Mouse (Mus musculus) liver, embryonic 16.5 days (tissue): ENCODE results near the gene Rin2. TPM values are rescaled to one million over a fixed set of nuclear protein-coding genes. Genes with fewer than 3 reads are reported as not detected.

Experiments
- ATAC-seq: fragments of 200-750 bp; cut with Nextera tagmentation; 2 replicates; pipeline ENCODE4 v1.8.0; 2017; ENCODE audit warnings: low read depth, mild to moderate bottlenecking, moderate number of reproducible peaks, moderate library complexity
- H3K27ac ChIP-seq: fragments of 300-500 bp; sonication (generic); 2 replicates; pipeline ENCODE4 v1.5.1; 2014; ENCODE audit warnings: mild to moderate bottlenecking, low read length
- H3K27me3 ChIP-seq: fragments of 300-500 bp; sonication (generic); 2 replicates; pipeline ENCODE4 v1.6.1; 2014; ENCODE audit warnings: low read depth, low read length, mixed read lengths; ENCODE audit not compliant: control insufficient read depth, insufficient read depth
- H3K36me3 ChIP-seq: fragments of 300-500 bp; sonication (generic); 2 replicates; pipeline ENCODE4 v1.6.1; 2014; ENCODE audit warnings: mild to moderate bottlenecking; ENCODE audit not compliant: control insufficient read depth, insufficient read depth
- H3K4me1 ChIP-seq: fragments of 300-500 bp; sonication (generic); 2 replicates; pipeline ENCODE4 v1.6.1; 2014; ENCODE audit warnings: low read depth, low read length, mixed read lengths; ENCODE audit not compliant: control insufficient read depth
- H3K4me2 ChIP-seq: fragments of 300-500 bp; sonication (generic); 2 replicates; pipeline ENCODE4 v1.6.1; 2014; ENCODE audit warnings: low read depth, low read length, mixed read lengths
- H3K4me3 ChIP-seq: fragments of 300-500 bp; sonication (generic); 2 replicates; pipeline ENCODE4 v1.5.1; 2014; ENCODE audit warnings: low read depth, mild to moderate bottlenecking, low read length
- H3K9ac ChIP-seq: fragments of 300-500 bp; sonication (generic); 2 replicates; pipeline ENCODE4 v1.6.1; 2014; ENCODE audit warnings: low read depth, low read length
- H3K9me3 ChIP-seq: fragments of 300-500 bp; sonication (generic); replicated peaks from 2 replicates; pipeline ENCODE4 v1.6.1; 2016; ENCODE audit warnings: low read length; ENCODE audit not compliant: control insufficient read depth
- WGBS: fragments of 180-500 bp; shearing (Covaris S2); extraction: QIAGEN DNeasy Blood & Tissue Kit; methylation state at CpG from one replicate; pipeline ENCODE4 v1.1.7; 2014; ENCODE audit not compliant: insufficient replicate concordance; 5-methylcytosine and 5-hydroxymethylcytosine counted together
- polyA plus RNA-seq: library from polyadenylated mRNA; unstranded; fragments of >200 nt; fragmentation: Nextera tagmentation; extraction: Ambion mirVana; gene quantifications from 2 replicates; pipeline ENCODE4 v1.2.1, GENCODE M21; 2015

Rin2 gene
- polyA plus RNA-seq, 1 experiment from 2014 or later: 2.6 TPM

- H3K9ac ChIP-seq: no peak overlapping the region
- no peaks in the 10 kb centered on the region for H3K4me1 ChIP-seq
- H3K4me2 ChIP-seq: no peak overlapping the region
- no peak for ATAC-seq
- WGBS: 61% methylated on average over 5 of the region's 5 CpGs
- no peak overlapping the region for H3K4me3 ChIP-seq
- H3K36me3 ChIP-seq: no peaks in the 10 kb centered on the region
- no peaks in the 10 kb centered on the region for H3K27me3 ChIP-seq
- H3K9me3 ChIP-seq: no peaks in the 10 kb centered on the region
- no peak overlapping the region for H3K27ac ChIP-seq
These were observed 60.1 kb downstream of the Rin2 start for GRCm38 (mm10) chr2:145735079-145735478.

GRCm38 (mm10) chr2:145736543-145736942, 61.5 kb downstream of the Rin2 start:
- WGBS: 19% methylated on average over 1 of the region's 1 CpGs
- Histone ChIP-seq H3K27ac (no peak overlapping the region), H3K4me1 (no peaks in the 10 kb centered on the region), H3K4me2 (no peak overlapping the region), H3K27me3 (no peaks in the 10 kb centered on the region), H3K36me3 (no peaks in the 10 kb centered on the region), H3K4me3 (no peak overlapping the region), H3K9me3 (no peaks in the 10 kb centered on the region), H3K9ac (no peak overlapping the region)
- no peak for ATAC-seq

GRCm38 (mm10) chr2:145737196-145737595, 62.2 kb downstream of the Rin2 start:
- WGBS: 32% methylated on average over 5 of the region's 5 CpGs
- Histone ChIP-seq H3K9ac (no peak overlapping the region), H3K4me1 (no peaks in the 10 kb centered on the region), H3K36me3 (no peaks in the 10 kb centered on the region), H3K9me3 (no peaks in the 10 kb centered on the region), H3K4me3 (no peak overlapping the region), H3K27ac (no peak overlapping the region), H3K27me3 (no peaks in the 10 kb centered on the region), H3K4me2 (no peak overlapping the region)
- ATAC-seq: no peak

DNA sequence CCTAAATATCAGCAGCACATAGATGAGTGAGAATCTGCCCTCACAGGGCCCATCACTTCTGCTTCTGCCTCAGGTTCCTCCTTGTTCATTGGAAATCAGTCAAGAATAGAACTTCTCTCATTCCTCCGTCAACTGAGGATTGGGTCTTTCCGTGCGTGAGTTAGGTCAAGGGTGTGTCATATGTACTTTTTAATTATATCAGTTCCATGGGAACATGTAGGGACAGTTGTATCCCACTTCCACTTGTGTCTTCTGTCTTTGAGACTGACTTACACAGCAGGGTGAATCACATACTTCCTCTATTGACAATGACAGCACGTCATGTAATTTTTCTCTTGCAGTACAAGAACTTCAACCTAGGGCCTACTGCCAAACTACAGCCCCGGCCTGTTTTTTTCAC, 65.7 kb downstream of the Rin2 start:
- no peak for ATAC-seq
- Histone ChIP-seq H3K27me3 (no peaks in the 10 kb centered on the region), H3K4me1 (no peaks in the 10 kb centered on the region), H3K4me3 (no peak overlapping the region), H3K4me2 (no peak overlapping the region), H3K36me3 (no peaks in the 10 kb centered on the region), H3K27ac (no peak overlapping the region), H3K9ac (no peak overlapping the region), H3K9me3 (no peaks in the 10 kb centered on the region)
- WGBS: 59% methylated on average over 5 of the region's 5 CpGs

DNA sequence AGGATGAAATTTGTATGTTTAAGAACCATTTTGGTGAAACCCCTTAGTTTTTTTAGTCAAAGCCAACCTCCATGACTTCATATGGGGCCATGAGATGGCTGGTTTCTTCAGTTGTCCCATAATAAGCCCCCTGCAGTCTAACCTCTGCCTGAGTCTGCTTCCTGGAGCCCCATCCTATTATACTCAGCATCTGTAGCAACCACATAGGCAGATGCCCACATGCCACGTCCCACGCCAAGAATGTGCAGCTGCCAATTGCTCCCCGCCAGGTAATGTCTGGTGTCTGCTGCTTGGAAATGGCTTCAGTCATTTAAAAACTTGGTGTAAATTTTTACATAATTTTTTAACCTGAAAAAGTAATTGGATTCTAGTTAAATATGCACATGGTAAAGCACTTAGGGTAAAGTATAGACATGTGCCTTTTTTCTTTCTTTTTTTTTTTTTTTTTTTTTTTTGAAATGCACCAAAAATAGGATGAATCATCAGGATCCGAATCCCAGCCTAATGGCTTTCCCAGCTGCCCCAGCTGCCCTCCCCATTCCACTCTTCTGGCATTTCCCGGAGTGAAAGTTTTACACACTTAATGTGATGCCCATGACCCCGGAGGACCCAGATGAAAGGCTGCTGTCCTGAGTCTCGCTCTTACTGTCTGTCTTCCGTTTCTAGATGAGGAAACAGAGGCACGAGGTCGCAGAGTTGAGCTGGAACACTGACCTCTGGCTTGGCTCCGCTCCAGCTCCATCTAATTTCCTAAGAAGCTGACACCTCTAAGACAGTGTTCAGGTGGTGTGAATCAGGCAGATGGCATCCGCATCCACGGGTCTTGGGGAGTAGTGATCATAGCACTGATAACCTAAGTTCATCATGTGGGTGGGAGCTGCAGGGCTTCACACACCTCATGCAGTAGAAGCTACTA, 68.0 kb downstream of the Rin2 start:
- Histone ChIP-seq H3K36me3 (no peaks in the 10 kb centered on the region), H3K4me2 (no peak overlapping the region), H3K27me3 (no peaks in the 10 kb centered on the region), H3K4me1 (no peaks in the 10 kb centered on the region), H3K9ac (no peak overlapping the region), H3K9me3 (no peaks in the 10 kb centered on the region), H3K27ac (no peak overlapping the region), H3K4me3 (no peak overlapping the region)
- 64% methylated on average over 13 of the region's 13 CpGs for WGBS
- ATAC-seq: no peak

GRCm38 (mm10) chr2:145746406-145746805, 71.4 kb downstream of the Rin2 start:
- Histone ChIP-seq H3K9me3 (no peaks in the 10 kb centered on the region), H3K9ac (no peak overlapping the region), H3K4me2 (no peak overlapping the region), H3K27me3 (no peaks in the 10 kb centered on the region), H3K4me1 (no peaks in the 10 kb centered on the region), H3K36me3 (no peaks in the 10 kb centered on the region), H3K27ac (no peak overlapping the region), H3K4me3 (no peak overlapping the region)
- 36% methylated on average over 1 of the region's 1 CpGs for WGBS
- ATAC-seq: no peak

GRCm38 (mm10) chr2:145749645-145750044, 74.6 kb downstream of the Rin2 start:
- H3K9me3 ChIP-seq: no peaks in the 10 kb centered on the region
- 59% methylated on average over 5 of the region's 5 CpGs for WGBS
- no peak overlapping the region for H3K27ac ChIP-seq
- no peak overlapping the region for H3K4me2 ChIP-seq
- no peaks in the 10 kb centered on the region for H3K36me3 ChIP-seq
- no peaks in the 10 kb centered on the region for H3K4me1 ChIP-seq
- no peak for ATAC-seq
- H3K4me3 ChIP-seq: no peak overlapping the region
- no peaks in the 10 kb centered on the region for H3K27me3 ChIP-seq
- H3K9ac ChIP-seq: no peak overlapping the region

- Histone ChIP-seq H3K4me3 (no peak overlapping the region), H3K4me1 (no peaks in the 10 kb centered on the region), H3K4me2 (no peak overlapping the region), H3K36me3 (no peaks in the 10 kb centered on the region), H3K9ac (no peak overlapping the region), H3K9me3 (no peaks in the 10 kb centered on the region), H3K27ac (no peak overlapping the region), H3K27me3 (no peaks in the 10 kb centered on the region)
- ATAC-seq: no peak
- WGBS: 65% methylated on average over 6 of the region's 6 CpGs
These were observed 77.6 kb downstream of the Rin2 start for GRCm38 (mm10) chr2:145752572-145752971.

DNA sequence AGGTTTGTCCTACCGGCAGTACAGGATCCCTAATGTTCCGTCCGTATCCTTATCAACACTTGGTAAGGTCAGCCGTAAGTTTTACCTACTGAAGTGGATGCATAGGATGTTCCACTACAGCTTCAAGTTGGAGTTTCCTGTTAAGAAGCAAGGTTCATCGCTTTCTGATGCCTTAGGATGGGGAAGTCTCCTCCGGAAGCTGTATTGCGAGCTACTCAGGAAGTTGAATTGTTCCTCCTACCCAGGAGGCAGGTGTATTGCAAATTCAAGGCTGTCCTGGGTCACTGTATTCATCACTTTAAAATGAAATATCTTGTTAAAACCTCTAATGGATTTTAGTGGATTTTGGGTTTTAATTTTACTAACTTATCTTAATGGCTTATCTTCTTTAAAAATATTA, 79.0 kb downstream of the Rin2 start:
- 26% methylated on average over 7 of the region's 7 CpGs for WGBS
- H3K9me3 ChIP-seq: no peaks in the 10 kb centered on the region
- no peak overlapping the region for H3K4me2 ChIP-seq

More for the DNA sequence above, 79.0 kb downstream of the Rin2 start:
- Histone ChIP-seq H3K4me3 (no peak overlapping the region), H3K9ac (no peak overlapping the region), H3K27ac (no peak overlapping the region), H3K4me1 (no peaks in the 10 kb centered on the region), H3K36me3 (no peaks in the 10 kb centered on the region), H3K27me3 (no peaks in the 10 kb centered on the region)
- no peak; the same call in 1 of the 2 replicates for ATAC-seq
